8 mouse cellular contexts compared by ENCODE assay signal in genomic region chr3:116424160-116424972, GRCm38 (mm10). TPM values are rescaled to one million over a fixed set of nuclear protein-coding genes. Genes with fewer than 3 reads are reported as not detected.
DNase-seq lines count a peak whose midpoint lies in the region; ATAC-seq lines count a peak whose summit lies in the region.

No protein-coding gene starts in this region.

- peak overlapping the region; percentile 85 for H3K9ac ChIP-seq in lung, embryonic 16.5 days (ENCODE audit: low read length)
- H3K9ac ChIP-seq in limb, embryonic 13.5 days: peak overlapping the region; percentile 89
- H3K9ac ChIP-seq in neural tube, embryonic 13.5 days: peak overlapping the region; percentile 95

- no peaks in the 10 kb centered on the region for H3K27me3 ChIP-seq in lung, embryonic 16.5 days (ENCODE audit: control insufficient read depth, insufficient read depth, low read depth, low read length)
- H3K27me3 ChIP-seq in forebrain, embryonic 10.5 days (ENCODE audit: poor library complexity, severe bottlenecking): no peaks in the 10 kb centered on the region
- no peaks in the 10 kb centered on the region for H3K27me3 ChIP-seq in limb, embryonic 13.5 days
- no peaks in the 10 kb centered on the region for H3K27me3 ChIP-seq in neural tube, embryonic 13.5 days

- peak overlapping the region; percentile 93 for H3K27ac ChIP-seq in lung, embryonic 16.5 days (ENCODE audit: low read length)
- peak overlapping the region; percentile 98 for H3K27ac ChIP-seq in forebrain, embryonic 10.5 days
- peak overlapping the region; percentile 91 for H3K27ac ChIP-seq in limb, embryonic 13.5 days
- H3K27ac ChIP-seq in neural tube, embryonic 13.5 days (replicated peaks): peak overlapping the region; percentile 91

- peaks cover 7% of the 10 kb centered on the region for H3K4me1 ChIP-seq in lung, embryonic 16.5 days (replicated peaks; ENCODE audit: control insufficient read depth, insufficient read depth, low read length)
- peaks cover 42% of the 10 kb centered on the region for H3K4me1 ChIP-seq in forebrain, embryonic 10.5 days
- peaks cover 19% of the 10 kb centered on the region for H3K4me1 ChIP-seq in limb, embryonic 13.5 days
- H3K4me1 ChIP-seq in neural tube, embryonic 13.5 days (replicated peaks): peaks cover 38% of the 10 kb centered on the region

- peak overlapping the region; percentile 94 for H3K4me3 ChIP-seq in lung, embryonic 16.5 days (ENCODE audit: low read length)
- H3K4me3 ChIP-seq in forebrain, embryonic 10.5 days: peak overlapping the region; percentile 98
- H3K4me3 ChIP-seq in limb, embryonic 13.5 days: peak overlapping the region; percentile 97
- H3K4me3 ChIP-seq in neural tube, embryonic 13.5 days: peak overlapping the region; percentile 98

- under 1% methylated on average over 32 of the region's 32 CpGs for WGBS in lung, embryonic 16.5 days
- WGBS in forebrain, embryonic 10.5 days: under 1% methylated on average over 32 of the region's 32 CpGs
- WGBS in limb, embryonic 13.5 days: 1% methylated on average over 32 of the region's 32 CpGs
- under 1% methylated on average over 32 of the region's 32 CpGs for WGBS in neural tube, embryonic 13.5 days

- no peaks in the 10 kb centered on the region for H3K9me3 ChIP-seq in lung, embryonic 16.5 days (ENCODE audit: control insufficient read depth, low read length)
- no peaks in the 10 kb centered on the region for H3K9me3 ChIP-seq in forebrain, embryonic 10.5 days
- no peaks in the 10 kb centered on the region for H3K9me3 ChIP-seq in limb, embryonic 13.5 days
- no peaks in the 10 kb centered on the region for H3K9me3 ChIP-seq in neural tube, embryonic 13.5 days

- peak; percentile 40 for DNase-seq in adrenal gland, postnatal 14 days
- DNase-seq in adrenal gland, adult 18-20 months (ENCODE audit: low spot score in 2 of 2): no peak
- DNase-seq in lung, postnatal 10 days: no peak
- DNase-seq in forebrain, embryonic 10.5 days (ENCODE audit: extremely low spot score, low spot score): no peak
- DNase-seq in B cell, adult 2 months: no peak

- ATAC-seq in lung, embryonic 16.5 days (ENCODE audit: low read depth): peak; percentile 3; the same call in 1 of the 2 replicates
- peak; percentile 1; the same call in 1 of the 2 replicates for ATAC-seq in limb, embryonic 13.5 days (ENCODE audit: low FRiP score, low read depth)
- peak; percentile 29 for ATAC-seq in neural tube, embryonic 13.5 days (ENCODE audit: low read depth)

- peak overlapping the region; percentile 73 for H3K4me2 ChIP-seq in lung, embryonic 16.5 days (ENCODE audit: low read depth, low read length)
- peak overlapping the region; percentile 82 for H3K4me2 ChIP-seq in limb, embryonic 13.5 days (replicated peaks)
- H3K4me2 ChIP-seq in neural tube, embryonic 13.5 days: peak overlapping the region; percentile 70

- H3K36me3 ChIP-seq in lung, embryonic 16.5 days (ENCODE audit: control insufficient read depth, insufficient read depth, low read length): no peaks in the 10 kb centered on the region
- H3K36me3 ChIP-seq in forebrain, embryonic 10.5 days (replicated peaks): peaks cover 18% of the 10 kb centered on the region
- peaks cover 6% of the 10 kb centered on the region; the same call in 1 of the 2 replicates for H3K36me3 ChIP-seq in limb, embryonic 13.5 days
- H3K36me3 ChIP-seq in neural tube, embryonic 13.5 days: no peaks in the 10 kb centered on the region

RNA-seq across cellular contexts. Expression of gene Cdc14a, which starts 0.5 kb away (rescaled TPM):
- 8.8 and 16.4 TPM in 2 replicates for total RNA-seq in adrenal gland, postnatal 14 days (2021)
- 1 to 10 TPM; 8.3 to 9.7 TPM for total RNA-seq in adrenal gland, adult 18-20 months (2021)
- polyA plus RNA-seq in lung, embryonic 16.5 days (2015; fragmentation: Nextera tagmentation; extraction: Ambion mirVana): 6.8 and 7.0 TPM in 2 replicates
- 19.7 and 19.8 TPM in 2 replicates for polyA plus RNA-seq in forebrain, embryonic 10.5 days (2016; fragmentation: Nextera tagmentation; extraction: Ambion mirVana)
- polyA plus RNA-seq in limb, embryonic 13.5 days (2015; fragmentation: Nextera tagmentation; extraction: Ambion mirVana): 8.5 and 10.1 TPM in 2 replicates
- 6.4 and 7.4 TPM in 2 replicates for polyA plus RNA-seq in neural tube, embryonic 13.5 days (2015; fragmentation: Nextera tagmentation; extraction: Ambion mirVana)
